Mouse (Mus musculus) MEL (cell line): ENCODE data around the gene Lrrfip2. TPM values are rescaled to one million over a fixed set of nuclear protein-coding genes. Genes with fewer than 3 reads are reported as not detected.

Experiments used
- DNase-seq: peaks from one replicate; pipeline ENCODE4 v3.0.0; 2011; ENCODE audit warnings: low read depth, low spot score
- H3K27ac ChIP-seq: 2 replicates; pipeline ENCODE4 v1.5.1; 2012; ENCODE audit warnings: low read depth, mild to moderate bottlenecking, control low read depth, low read length, moderate library complexity; ENCODE audit not compliant: control insufficient read depth
- H3K27me3 ChIP-seq, 2 experiments: fragments of 150-350 bp in 1 of 2; sonication (generic) in 1 of 2; 2 replicates each; pipeline ENCODE4 v1.6.1; 2012; ENCODE audit warnings: low read length in 2 of 2, mild to moderate bottlenecking in 2 of 2, improper control_type of control experiment in 1 of 2, moderate library complexity in 1 of 2; ENCODE audit not compliant: insufficient read depth in 2 of 2, control insufficient read depth in 1 of 2
- H3K36me3 ChIP-seq, 2 experiments: 2 replicates each; pipeline ENCODE4 v1.6.1; 2012 to 2014; ENCODE audit warnings: low read length in 2 of 2, improper control_type of control experiment in 1 of 2, inconsistent platforms in 1 of 2, mild to moderate bottlenecking in 1 of 2; ENCODE audit not compliant: insufficient read depth in 2 of 2, control insufficient read depth in 1 of 2
- H3K4me1 ChIP-seq, 2 experiments: fragments of 150-350 bp in 1 of 2; sonication (generic) in 1 of 2; 2 replicates each; pipeline ENCODE4 v1.6.1; 2012; ENCODE audit warnings: low read length in 2 of 2, improper control_type of control experiment in 1 of 2, mild to moderate bottlenecking in 1 of 2; ENCODE audit not compliant: insufficient read depth in 2 of 2, control insufficient read depth in 1 of 2
- H3K4me3 ChIP-seq, 2 experiments: fragments of 150-350 bp in 1 of 2; sonication (generic) in 1 of 2; 2 replicates each; pipeline ENCODE4 v1.5.1; 2012; ENCODE audit warnings: low read depth in 2 of 2, low read length in 2 of 2, mild to moderate bottlenecking in 2 of 2, moderate library complexity in 2 of 2, control low read depth in 1 of 2, improper control_type of control experiment in 1 of 2; ENCODE audit not compliant: control insufficient read depth in 1 of 2, insufficient read depth in 1 of 2
- H3K79me2 ChIP-seq: 2 replicates; pipeline ENCODE4 v1.6.1; 2012; ENCODE audit warnings: mild to moderate bottlenecking, low read length, moderate library complexity; ENCODE audit not compliant: control insufficient read depth, poor library complexity, insufficient read depth
- H3K9ac ChIP-seq: 2 replicates; pipeline ENCODE4 v1.6.1; 2012; ENCODE audit warnings: low read depth, mild to moderate bottlenecking, control low read depth, low read length, moderate library complexity; ENCODE audit not compliant: control insufficient read depth, poor library complexity, severe bottlenecking
- H3K9me3 ChIP-seq: fragments of 150-350 bp; sonication (generic); replicated peaks from 2 replicates; pipeline ENCODE4 v1.6.1; 2012; ENCODE audit warnings: mild to moderate bottlenecking, low read length, improper control_type of control experiment, moderate library complexity; ENCODE audit not compliant: insufficient read depth
- E2F4 ChIP-seq: IDR thresholded peaks from 2 replicates; pipeline ENCODE4 v1.6.1; 2011; ENCODE audit warnings: low read depth, low read length, improper control_type of control experiment, borderline replicate concordance
- EP300 ChIP-seq, 2 experiments: IDR thresholded peaks; 2 replicates each; pipeline ENCODE4 v1.6.1; 2011; ENCODE audit warnings: improper control_type of control experiment in 2 of 2, low read length in 2 of 2, low read depth in 1 of 2, mild to moderate bottlenecking in 1 of 2
- HCFC1 ChIP-seq: IDR thresholded peaks from 2 replicates; pipeline ENCODE4 v1.6.1; 2012; ENCODE audit warnings: low read depth, mild to moderate bottlenecking, inconsistent platforms, low read length, improper control_type of control experiment, moderate library complexity
- MAFK ChIP-seq: IDR thresholded peaks from 2 replicates; pipeline ENCODE4 v1.6.1; 2011; ENCODE audit warnings: low read depth, mild to moderate bottlenecking, low read length, improper control_type of control experiment, borderline replicate concordance
- MAX ChIP-seq: IDR thresholded peaks from 2 replicates; pipeline ENCODE4 v1.6.1; 2011; ENCODE audit warnings: low read length, improper control_type of control experiment
- NELFE ChIP-seq: IDR thresholded peaks from 2 replicates; pipeline ENCODE4 v1.6.1; 2011; ENCODE audit warnings: low read depth, low read length, improper control_type of control experiment
- POLR2AphosphoS5 ChIP-seq: IDR thresholded peaks from 2 replicates; pipeline ENCODE4 v1.6.1; 2012; ENCODE audit warnings: low read depth, borderline replicate concordance, mild to moderate bottlenecking, inconsistent platforms, low read length, moderate library complexity, mixed read lengths
- RCOR1 ChIP-seq: IDR thresholded peaks from 2 replicates; pipeline ENCODE4 v1.6.1; 2012; ENCODE audit warnings: low read depth, mild to moderate bottlenecking, inconsistent platforms, low read length, improper control_type of control experiment
- TAL1 ChIP-seq: IDR thresholded peaks from 2 replicates; pipeline ENCODE4 v1.6.1; 2012; ENCODE audit warnings: mild to moderate bottlenecking, inconsistent platforms, low read length, moderate library complexity, mixed read lengths
- TCF12 ChIP-seq: IDR thresholded peaks from 2 replicates; pipeline ENCODE4 v1.6.1; 2014; ENCODE audit warnings: low read depth, mild to moderate bottlenecking, inconsistent platforms, low read length, improper control_type of control experiment, moderate library complexity
- UBTF ChIP-seq: IDR thresholded peaks from 2 replicates; pipeline ENCODE4 v1.6.1; 2012; ENCODE audit warnings: low read depth, mild to moderate bottlenecking, inconsistent platforms, low read length, improper control_type of control experiment, moderate library complexity, borderline replicate concordance; ENCODE audit not compliant: insufficient read depth
- USF1 ChIP-seq: IDR thresholded peaks from 2 replicates; pipeline ENCODE4 v1.6.1; 2014; ENCODE audit warnings: low read depth, mild to moderate bottlenecking, inconsistent platforms, low read length, improper control_type of control experiment, moderate library complexity
- ZC3H11A ChIP-seq: IDR thresholded peaks from 2 replicates; pipeline ENCODE4 v1.6.1; 2012; ENCODE audit warnings: low read depth, mild to moderate bottlenecking, inconsistent platforms, low read length, improper control_type of control experiment
- ZNF384 ChIP-seq: IDR thresholded peaks from 2 replicates; pipeline ENCODE4 v1.6.1; 2012; ENCODE audit warnings: low read depth, mild to moderate bottlenecking, inconsistent platforms, low read length, improper control_type of control experiment
- polyA plus RNA-seq, 2 experiments: library from polyadenylated mRNA; stranded (reverse) in 1 of 2; unstranded in 1 of 2; fragments of >175 nt in 1 of 2; fragments of >200 nt in 1 of 2; gene quantifications; 2 replicates each; pipeline versions ENCODE4 v1.2.1 to v1.2.4; 2012; ENCODE audit warnings: low replicate concordance in 2 of 2, low read depth in 1 of 2; ENCODE audit not compliant: insufficient read length in 2 of 2, insufficient read depth in 1 of 2, missing spikeins in 1 of 2
- total RNA-seq: library from RNA; depleted of rRNA; stranded (reverse); fragments of 300-350 nt; gene quantifications from 2 replicates; pipeline ENCODE4 v1.2.3, GENCODE M21; 2012

Gene Lrrfip2
- total and polyA plus RNA-seq, 3 experiments: 26.0 to 42.7 TPM; not detected in 1

DNA sequence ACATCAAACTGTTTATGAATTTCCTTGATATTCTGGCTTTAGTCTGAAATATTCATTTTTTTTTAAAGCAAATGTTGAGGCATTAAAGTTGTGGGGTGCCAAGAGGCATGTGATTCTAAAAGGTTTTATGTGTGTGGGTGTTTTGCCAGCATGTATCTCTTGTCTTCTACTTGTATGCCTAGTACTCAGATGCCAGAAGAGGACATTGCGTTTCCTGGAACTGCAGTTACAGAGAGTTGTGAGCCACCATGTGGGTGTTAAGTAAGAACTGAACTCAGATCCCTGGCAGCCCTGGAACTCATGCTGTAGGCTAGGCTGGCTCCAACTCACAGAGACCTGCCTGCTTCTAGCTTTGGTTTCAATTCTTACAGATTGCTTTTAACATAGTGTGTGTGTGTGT is 42.2 kb downstream of the Lrrfip2 start:
- no peaks in the 10 kb centered on the region for H3K9me3 ChIP-seq
- no peak overlapping the region for H3K27ac ChIP-seq
- no peaks in the 10 kb centered on the region for H3K36me3 ChIP-seq
- no peaks in the 10 kb centered on the region for H3K27me3 ChIP-seq
- DNase-seq: no peak
- TF ChIP-seq HCFC1: no peak
- TF ChIP-seq TCF12: no peak
- no peak for TF ChIP-seq MAX
- no peak for TF ChIP-seq EP300 (IDR thresholded peaks at IDR 0.05; ENCODE audit: low read depth in 1 of 2, low read length in 2 of 2)
- TF ChIP-seq MAFK: no peak
- TF ChIP-seq UBTF: no peak
- no peak for TF ChIP-seq NELFE
- no peak for TF ChIP-seq E2F4
- no peak for TF ChIP-seq RCOR1
- H3K4me1 ChIP-seq: no peaks in the 10 kb centered on the region; a peak in 1 of 4 replicates
- no peak overlapping the region for H3K4me3 ChIP-seq
- H3K9ac ChIP-seq: no peak overlapping the region
- H3K79me2 ChIP-seq: no peaks in the 10 kb centered on the region

DNA sequence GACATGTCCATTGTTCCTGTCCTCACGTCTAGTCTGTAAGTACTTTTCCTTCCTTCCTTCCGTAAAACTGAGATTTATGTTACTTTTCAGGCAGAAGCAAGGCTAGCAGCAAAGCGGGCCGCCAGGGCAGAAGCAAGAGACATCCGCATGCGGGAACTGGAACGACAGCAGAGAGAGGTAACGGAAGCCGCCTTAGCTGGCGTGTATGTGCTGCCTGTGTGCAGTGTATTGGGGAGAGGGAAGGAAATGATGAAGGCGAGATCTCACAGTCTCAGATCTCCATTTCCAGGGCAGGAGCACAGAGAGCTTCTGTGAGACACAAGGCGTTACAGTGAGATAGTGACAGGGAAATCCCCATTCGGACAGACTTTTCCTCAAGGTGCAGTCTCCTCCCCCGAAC is 43.8 kb downstream of the Lrrfip2 start:
- H3K27me3 ChIP-seq: no peaks in the 10 kb centered on the region
- H3K9ac ChIP-seq: no peak overlapping the region
- no peak overlapping the region for H3K4me3 ChIP-seq
- no peak for DNase-seq
- H3K27ac ChIP-seq: no peak overlapping the region
- no peaks in the 10 kb centered on the region; a peak in 1 of 4 replicates for H3K4me1 ChIP-seq
- no peaks in the 10 kb centered on the region for H3K79me2 ChIP-seq
- no peaks in the 10 kb centered on the region for H3K9me3 ChIP-seq
- H3K36me3 ChIP-seq: no peaks in the 10 kb centered on the region
- TF ChIP-seq EP300 (IDR thresholded peaks at IDR 0.05; ENCODE audit: low read depth in 1 of 2, low read length in 2 of 2): no peak
- no peak for TF ChIP-seq TAL1
- TF ChIP-seq TCF12: no peak
- no peak for TF ChIP-seq ZNF384

DNA sequence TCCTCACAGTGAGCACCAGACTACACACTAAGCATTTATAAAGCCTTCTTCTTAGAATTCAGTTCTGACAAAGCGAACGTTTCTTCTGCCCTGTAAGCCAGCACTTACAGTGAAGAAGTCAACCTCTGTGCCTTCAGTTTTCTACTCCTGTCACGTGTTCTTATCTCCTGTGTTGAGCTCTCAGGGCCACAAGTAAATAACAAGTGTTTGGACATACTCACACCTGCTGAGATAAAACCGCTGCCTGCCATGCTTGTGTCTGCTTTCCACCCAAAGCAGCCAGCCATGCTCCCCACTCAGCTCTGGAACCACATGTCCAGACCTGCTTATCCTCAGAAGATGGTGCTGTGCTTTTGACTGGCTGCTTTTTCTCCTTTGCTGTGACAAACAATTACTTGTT is 49.2 kb downstream of the Lrrfip2 start:
- Histone ChIP-seq H3K9ac (no peak overlapping the region), H3K9me3 (no peaks in the 10 kb centered on the region), H3K4me3 (no peak overlapping the region), H3K36me3 (no peaks in the 10 kb centered on the region), H3K4me1 (no peaks in the 10 kb centered on the region; a peak in 1 of 4 replicates), H3K27ac (no peak overlapping the region), H3K27me3 (no peaks in the 10 kb centered on the region), H3K79me2 (no peaks in the 10 kb centered on the region)
- TF ChIP-seq USF1 (peak; percentile 52; the same call in 1 of the 2 replicates), POLR2AphosphoS5 (no peak), ZC3H11A (no peak)
- DNase-seq: no peak
